21 mouse cellular contexts compared by ENCODE assay signal in the genomic region with DNA sequence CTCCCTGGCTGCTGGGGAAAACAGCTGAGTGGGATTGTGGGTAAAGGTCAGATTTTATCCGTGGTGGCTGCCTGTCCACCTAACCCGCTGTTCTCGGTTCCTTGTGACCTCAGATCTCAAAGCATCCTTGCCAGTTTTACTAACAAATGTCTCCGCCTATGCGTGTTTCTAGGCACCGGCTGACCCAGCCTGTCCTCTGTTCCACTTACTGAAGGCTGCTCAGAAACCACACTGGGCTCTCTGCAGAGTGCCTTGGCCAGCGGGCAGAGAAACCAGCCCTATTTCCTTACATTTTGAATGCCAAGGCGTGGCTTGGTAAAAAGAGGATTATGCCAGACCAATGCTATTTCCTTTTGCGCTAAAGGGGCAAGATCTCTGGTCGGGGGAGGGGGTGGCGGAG. TPM values are rescaled to one million over a fixed set of nuclear protein-coding genes. Genes with fewer than 3 reads are reported as not detected.
DNase-seq lines count a peak whose midpoint lies in the region; TF ChIP-seq lines count a peak whose summit lies in the region.
"Had no signal": no experiment of that assay in that cellular context is flagged by ENCODE, and none has a peak within 500 bp of the region (broad histone marks: within the 10 kb centered on the region; RNA-seq: fewer than 3 reads in every experiment).

No protein-coding gene starts in this region.

- no peak overlapping the region for H3K27ac ChIP-seq in kidney, adult 2 months (ENCODE audit: insufficient read depth, low read depth, low read length)
- H3K27ac ChIP-seq in cerebellum, adult 2 months (ENCODE audit: insufficient read depth, low read length): 0 out of 2 replicates have a peak overlapping the region, but pooled peaks have one; percentile 8
- H3K27ac ChIP-seq in hindbrain, embryonic 10.5 days: no peak overlapping the region
- H3K27ac ChIP-seq: forebrain, embryonic 10.5 days; heart, embryonic 10.5 days; hindbrain, embryonic 15.5 days; macrophage; midbrain, embryonic 10.5 days had no signal

- 66% methylated on average over 11 of the region's 11 CpGs for WGBS in kidney, adult 2 months
- 37% methylated on average over 11 of the region's 11 CpGs for WGBS in cerebellum, adult 2 months
- WGBS in hindbrain, embryonic 10.5 days: 87% methylated on average over 11 of the region's 11 CpGs

- no peaks in the 10 kb centered on the region for H3K36me3 ChIP-seq in kidney, adult 2 months (ENCODE audit: control insufficient read depth, insufficient read depth, low read length)
- H3K36me3 ChIP-seq in hindbrain, embryonic 10.5 days: no peaks in the 10 kb centered on the region
- H3K36me3 ChIP-seq: forebrain, embryonic 10.5 days; G1E; heart, embryonic 10.5 days; hindbrain, embryonic 15.5 days; midbrain, embryonic 10.5 days had no signal

- no peaks in the 10 kb centered on the region for H3K4me1 ChIP-seq in kidney, adult 2 months (ENCODE audit: control insufficient read depth, insufficient read depth, low read length)
- peaks cover 17% of the 10 kb centered on the region; the same call in 1 of the 2 replicates for H3K4me1 ChIP-seq in cerebellum, adult 2 months (ENCODE audit: control insufficient read depth, insufficient read depth, low read length)
- H3K4me1 ChIP-seq in hindbrain, embryonic 10.5 days (replicated peaks): peaks cover 16% of the 10 kb centered on the region; the same call in 1 of the 2 replicates

- H3K4me3 ChIP-seq in kidney, adult 2 months (ENCODE audit: insufficient read depth, low read depth, low read length): no peak overlapping the region
- no peak overlapping the region for H3K4me3 ChIP-seq in cerebellum, adult 2 months (replicated peaks; ENCODE audit: insufficient read depth, low read depth, low read length)
- no peak overlapping the region for H3K4me3 ChIP-seq in hindbrain, embryonic 10.5 days
- H3K4me3 ChIP-seq: forebrain, embryonic 10.5 days; heart, embryonic 10.5 days; hindbrain, embryonic 15.5 days; midbrain, embryonic 10.5 days had no signal

- H3K27me3 ChIP-seq in kidney, adult 2 months (replicated peaks; ENCODE audit: control insufficient read depth, insufficient read depth, low read length): no peaks in the 10 kb centered on the region
- H3K27me3 ChIP-seq in cerebellum, adult 2 months (ENCODE audit: control insufficient read depth, insufficient read depth, low read length): no peaks in the 10 kb centered on the region
- H3K27me3 ChIP-seq in hindbrain, embryonic 10.5 days (ENCODE audit: insufficient read depth, poor library complexity, severe bottlenecking): no peaks in the 10 kb centered on the region
- H3K27me3 ChIP-seq: hindbrain, embryonic 15.5 days; Patski had no signal

- DNase-seq in kidney, adult 2 months: peak; percentile 27
- DNase-seq in kidney, postnatal 4 days: no peak
- DNase-seq in spleen, postnatal 4 days (ENCODE audit: low spot score in 2 of 2): peak; percentile 8 to 38
- no peak for DNase-seq in spleen, postnatal 10 days (ENCODE audit: low spot score in 2 of 2)
- DNase-seq in cerebellum, adult 2 months: peak; percentile 57 to 63
- DNase-seq in cerebellum, postnatal 36 days: peak; percentile 35 to 36
- DNase-seq in hindbrain, embryonic 10.5 days (ENCODE audit: low spot score): no peak
- no peak for DNase-seq in ovary, postnatal 36 days (ENCODE audit: low spot score)
- DNase-seq: adrenal gland, adult 2 months; heart, postnatal 4 days; kidney, adult 8-10 months; right cerebral cortex, postnatal 14 days; spleen, adult 18-20 months; thymus, postnatal 14 days had no signal

- TF ChIP-seq CTCF in kidney, adult 2 months (conservative IDR thresholded peaks at IDR 0.05; ENCODE audit: insufficient read depth, insufficient read length, low read depth, low read length): no peak
- no peak for TF ChIP-seq CTCF in cerebellum, adult 2 months (IDR thresholded peaks at IDR 0.05; ENCODE audit: borderline replicate concordance, insufficient read depth, low read depth, low read length)

- H3K9me3 ChIP-seq in hindbrain, embryonic 10.5 days: no peaks in the 10 kb centered on the region
- H3K9me3 ChIP-seq: forebrain, embryonic 10.5 days; G1E; heart, embryonic 10.5 days; hindbrain, embryonic 15.5 days; midbrain, embryonic 10.5 days had no signal

- no peak for TF ChIP-seq POLR2A in kidney, adult 2 months (IDR thresholded peaks at IDR 0.05; ENCODE audit: low read depth, low read length)
- TF ChIP-seq POLR2A in cerebellum, adult 2 months (IDR thresholded peaks at IDR 0.05; ENCODE audit: borderline replicate concordance, insufficient read depth, low read length): no peak

RNA-seq across cellular contexts. Expression of a gene that starts 42.8 kb away (rescaled TPM):
- 20.2 and 21.0 TPM in 2 replicates for polyA plus RNA-seq in kidney, adult 2 months (2012; rRNA removed)
- 145 and 155 TPM in 2 replicates for polyA plus RNA-seq in cerebellum, adult 2 months (2012; rRNA removed)
- polyA plus RNA-seq in hindbrain, embryonic 10.5 days (2016; fragmentation: Nextera tagmentation; extraction: Ambion mirVana): 11.0 and 13.2 TPM in 2 replicates

Comparison
In these comparisons a context has a peak if more than half of its experiments do, and no peak if none do; other contexts are left out.
1. DNase-seq: peak in kidney, adult 2 months (single experiment), spleen, postnatal 4 days (2 of 2), cerebellum, adult 2 months (2 of 2) and cerebellum, postnatal 36 days (2 of 2); none in kidney, postnatal 4 days (0 of 2), spleen, postnatal 10 days (0 of 2), hindbrain, embryonic 10.5 days (single experiment) and ovary, postnatal 36 days (single experiment).